Mouse (Mus musculus) thymus, postnatal 14 days (tissue): ENCODE measurements around the gene Susd3.

Experiments
- DNase-seq: peaks from one replicate; pipeline ENCODE4 v3.0.0; 2021

The Susd3 gene

GRCm38 (mm10) chr13:49183161-49183560 lies 65.3 kb downstream of the Susd3 start:
- no peak for DNase-seq

GRCm38 (mm10) chr13:49181411-49181984 lies 67.0 kb downstream of the Susd3 start:
- no peak for DNase-seq

GRCm38 (mm10) chr13:49180691-49181090 lies 67.8 kb downstream of the Susd3 start:
- DNase-seq, result no peak
